Mouse (Mus musculus) ovary, postnatal 14 days (tissue): ENCODE data around the gene Gm21671.
"Not testable (repeated sequence)": the region's sequence is repeated elsewhere in the genome, so short reads cannot be mapped to it uniquely, and the experiment has no call there.

Experiments
- DNase-seq: peaks from one replicate; pipeline ENCODE4 v3.0.0; 2022; ENCODE audit warnings: low spot score

Gene Gm21671

GRCm38 (mm10) chr5:25954317-25954716 is at the start of gene Gm21671:
Gene Gm21671 (minus strand): TSS chr5:25954417.
- DNase-seq: not testable (repeated sequence)

DNA sequence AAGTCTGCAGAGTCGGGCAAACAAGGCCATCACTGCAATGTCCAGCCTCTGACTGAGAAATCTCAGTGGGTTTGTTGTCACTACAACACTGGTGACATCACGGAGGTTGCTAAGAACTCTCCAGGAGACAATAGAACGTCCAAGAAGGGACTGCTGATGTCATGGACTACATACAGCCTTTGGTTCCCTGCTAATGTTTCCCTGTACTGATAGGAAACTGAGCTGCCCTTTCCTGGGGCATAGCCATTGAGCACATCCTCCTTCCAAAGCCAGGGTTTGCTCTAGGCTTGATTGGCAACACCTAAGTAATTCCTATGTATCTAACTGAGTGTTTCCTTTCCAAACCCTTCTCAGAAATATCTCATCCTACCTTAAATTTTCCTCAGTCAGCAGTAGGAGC is 34.3 kb upstream of the Gm21671 start, which contains the start of gene Gm21698:
Gm21698 (minus strand) TSS at position 101 of the 400 bp plus-strand sequence.
- not testable (repeated sequence) for DNase-seq

DNA sequence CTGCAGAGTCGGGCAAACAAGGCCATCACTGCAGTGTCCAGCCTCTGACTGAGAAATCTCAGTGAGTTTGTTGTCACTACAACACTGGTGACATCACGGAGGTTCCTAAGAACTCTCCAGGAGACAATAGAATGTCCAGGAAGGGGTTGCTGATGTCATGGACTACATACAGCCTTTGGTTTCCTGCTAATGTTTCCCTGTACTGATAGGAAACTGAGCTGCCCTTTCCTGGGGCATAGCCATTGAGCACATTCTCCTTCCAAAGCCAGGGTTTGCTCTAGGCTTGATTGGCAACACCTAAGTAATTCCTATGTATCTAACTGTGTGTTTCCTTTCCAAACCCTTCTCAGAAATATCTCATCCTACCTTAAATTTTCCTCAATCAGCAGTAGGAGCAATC is 18.3 kb upstream of the Gm21671 start, which contains the start of gene Gm21680:
Gm21680 (minus strand) TSS at position 101 of the 400 bp plus-strand sequence.
- not testable (repeated sequence) for DNase-seq

DNA sequence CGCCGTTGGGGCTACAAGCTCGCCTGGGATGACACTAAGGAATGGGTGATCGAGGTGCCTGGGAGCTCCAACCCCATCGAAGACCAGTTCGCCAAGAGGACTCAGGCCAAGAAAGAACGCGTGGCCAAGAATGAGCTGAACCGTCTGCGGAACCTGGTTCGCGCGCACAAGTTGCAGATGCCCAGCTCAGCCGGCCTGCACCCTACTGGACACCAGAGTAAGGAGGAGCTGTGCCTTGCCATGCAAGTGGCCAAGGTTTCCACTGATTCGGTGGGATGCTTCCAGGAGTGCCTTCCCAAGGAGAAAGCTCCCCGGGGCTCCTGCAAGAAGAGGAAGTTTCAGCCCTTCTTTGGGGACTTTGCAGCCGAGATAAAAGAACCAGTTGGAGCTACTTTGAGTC is 2.8 kb upstream of the Gm21671 start:
- not testable (repeated sequence) for DNase-seq

- peak; percentile 2 for DNase-seq
Measured at GRCm38 (mm10) chr5:25956611-25957010, 2.4 kb upstream of the Gm21671 start.

- not testable (repeated sequence) for DNase-seq
Measured at GRCm38 (mm10) chr5:25945391-25945790, 8.8 kb downstream of the Gm21671 start.

GRCm38 (mm10) chr5:25942281-25942680 is 11.9 kb downstream of the Gm21671 start, which contains the start of gene Gm21663:
Gene Gm21663 (minus strand): TSS chr5:25942381.
- not testable (repeated sequence) for DNase-seq
